Mouse (Mus musculus) kidney, postnatal 0 days (tissue): ENCODE data around the gene Gm13279. TPM values are rescaled to one million over a fixed set of nuclear protein-coding genes. Genes with fewer than 3 reads are reported as not detected.
"Not testable (repeated sequence)": the region's sequence is repeated elsewhere in the genome, so short reads cannot be mapped to it uniquely, and the experiment has no call there.

Experiments
- ATAC-seq: fragments of 200-750 bp; cut with Nextera tagmentation; replicated peaks from 2 replicates; pipeline ENCODE4 v1.8.0; 2017; ENCODE audit warnings: low read depth, moderate number of reproducible peaks, moderate TSS enrichment, moderate library complexity; ENCODE audit not compliant: low FRiP score
- DNase-seq: peaks from one replicate; pipeline ENCODE4 v3.0.0-alpha.2; 2016; ENCODE audit warnings: low spot score
- H3K27ac ChIP-seq: fragments of 300-500 bp; sonication (generic); 2 replicates; pipeline ENCODE4 v1.5.1; 2014; ENCODE audit warnings: mild to moderate bottlenecking
- H3K27me3 ChIP-seq: fragments of 300-500 bp; sonication (generic); 2 replicates; pipeline ENCODE4 v1.6.1; 2014; ENCODE audit warnings: low read length, mixed read lengths; ENCODE audit not compliant: insufficient read depth
- H3K36me3 ChIP-seq: fragments of 300-500 bp; sonication (generic); 2 replicates; pipeline ENCODE4 v1.6.1; 2014; ENCODE audit warnings: low read length, mixed read lengths; ENCODE audit not compliant: insufficient read depth
- H3K4me1 ChIP-seq: fragments of 300-500 bp; sonication (generic); replicated peaks from 2 replicates; pipeline ENCODE4 v1.6.1; 2014; ENCODE audit warnings: antibody characterized with exemption, low read length, mixed read lengths; ENCODE audit not compliant: insufficient read depth
- H3K4me2 ChIP-seq: fragments of 300-500 bp; sonication (generic); 2 replicates; pipeline ENCODE4 v1.6.1; 2014; ENCODE audit warnings: mild to moderate bottlenecking, low read length, moderate library complexity, mixed read lengths
- H3K4me3 ChIP-seq: fragments of 300-500 bp; sonication (generic); replicated peaks from 2 replicates; pipeline ENCODE4 v1.5.1; 2014; ENCODE audit warnings: low read depth, low read length
- H3K9ac ChIP-seq: fragments of 300-500 bp; sonication (generic); 2 replicates; pipeline ENCODE4 v1.6.1; 2014; ENCODE audit warnings: low read depth, low read length
- H3K9me3 ChIP-seq: fragments of 300-500 bp; sonication (generic); replicated peaks from 2 replicates; pipeline ENCODE4 v1.6.1; 2016; ENCODE audit warnings: low read length, inconsistent platforms, mixed read lengths
- CTCF ChIP-seq: IDR thresholded peaks from 2 replicates; pipeline ENCODE4 v1.5.1; 2016; ENCODE audit warnings: antibody characterized with exemption, low read depth, mild to moderate bottlenecking, moderate library complexity
- WGBS: fragments of 180-500 bp; shearing (Covaris S2); extraction: QIAGEN DNeasy Blood & Tissue Kit; methylation state at CpG from one replicate; pipeline ENCODE4 v1.1.7; 2014; 5-methylcytosine and 5-hydroxymethylcytosine counted together
- polyA plus RNA-seq: library from polyadenylated mRNA; unstranded; fragments of >200 nt; fragmentation: Nextera tagmentation; extraction: Ambion mirVana; gene quantifications from 2 replicates; pipeline ENCODE4 v1.2.1, GENCODE M21; 2015

Gm13279 gene
- polyA plus RNA-seq, 1 experiment from 2014 or later: not detected

DNA sequence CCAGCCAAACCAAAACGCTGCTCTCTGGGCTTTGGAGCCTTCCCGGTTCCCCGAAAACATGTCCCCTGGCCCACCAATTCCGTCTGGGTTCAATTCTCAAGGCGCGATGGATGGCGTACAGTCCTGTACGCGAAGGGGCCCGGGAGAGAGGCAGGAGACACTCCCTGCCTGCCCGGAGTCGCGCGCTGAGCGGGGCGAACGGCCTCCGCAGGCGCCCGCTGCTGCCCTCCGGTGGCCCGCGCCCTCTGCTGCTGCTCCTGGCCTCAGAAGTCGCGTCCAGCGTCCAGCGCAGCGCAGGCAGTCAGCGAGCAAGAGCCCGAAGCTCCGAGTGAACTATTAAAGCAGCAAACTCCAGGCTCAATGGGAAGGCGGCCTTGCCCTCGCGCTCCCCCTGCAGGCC, 8.6 kb downstream of the Gm13279 start:
- peak; percentile 39 for TF ChIP-seq CTCF
- H3K9me3 ChIP-seq, H3K9ac ChIP-seq, DNase-seq, H3K4me2 ChIP-seq, H3K4me3 ChIP-seq, H3K27me3 ChIP-seq, H3K4me1 ChIP-seq, H3K36me3 ChIP-seq, H3K27ac ChIP-seq, ATAC-seq: not testable (repeated sequence)
- WGBS: no CpG with 5 or more reads among the region's 34 CpGs

DNA sequence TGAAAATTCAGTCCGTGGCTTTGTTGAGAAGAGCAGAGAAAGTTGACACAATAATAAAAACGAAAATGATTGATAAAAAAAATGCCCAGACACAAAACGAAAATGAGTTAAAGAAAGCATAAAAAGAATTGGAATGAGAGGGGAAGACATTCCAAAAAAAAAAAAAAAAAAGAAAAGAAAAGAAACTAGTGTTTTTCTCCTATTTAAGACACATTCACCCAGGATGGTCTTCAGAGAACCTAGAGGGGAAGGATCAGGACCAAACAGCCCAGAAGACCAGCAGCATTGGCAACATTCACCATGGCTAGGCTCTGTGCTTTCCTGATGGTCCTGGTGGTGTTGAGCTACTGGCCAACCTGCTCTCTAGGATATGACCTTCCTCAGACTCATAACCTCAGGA, 18.7 kb downstream of the Gm13279 start, which contains the start of gene Ifna7:
Gene Ifna7, plus strand, starts transcription at position 301 of the 400 bp plus-strand sequence.
- Histone ChIP-seq H3K27me3 (no peaks in the 10 kb centered on the region), H3K4me3 (no peak within 1 kb of the TSS), H3K27ac (no peak within 1 kb of the TSS), H3K4me2 (no peak within 1 kb of the TSS), H3K9ac (no peak within 1 kb of the TSS), H3K4me1 (no peaks in the 10 kb centered on the region), H3K36me3 (no peaks in the 10 kb centered on the region), H3K9me3 (no peaks in the 10 kb centered on the region)
- no peak for TF ChIP-seq CTCF
- no peak for DNase-seq
- 63% methylated on average over 3 of the region's 3 CpGs for WGBS
- no peak for ATAC-seq

DNA sequence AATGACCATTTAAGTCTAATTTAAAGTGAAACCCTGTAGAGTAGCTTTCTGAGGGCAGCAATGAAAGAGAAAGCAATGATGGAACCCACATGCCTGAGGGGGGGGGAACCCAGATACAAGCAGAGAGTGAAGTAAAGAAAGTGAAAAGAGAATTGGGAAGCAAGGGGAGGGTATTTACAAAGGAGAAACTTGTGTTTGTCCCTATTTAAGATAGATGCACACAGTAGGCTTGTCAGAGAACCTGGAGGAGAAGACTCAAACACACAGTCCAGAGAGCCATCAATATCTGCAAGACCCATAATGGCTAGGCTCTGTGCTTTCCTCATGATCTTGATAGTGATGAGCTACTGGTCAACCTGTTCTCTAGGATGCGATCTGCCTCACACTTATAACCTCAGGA, 22.5 kb downstream of the Gm13279 start, which contains the start of gene Ifna11:
Gene Ifna11, plus strand, starts transcription at position 301 of the 400 bp plus-strand sequence.
- H3K9me3 ChIP-seq: no peaks in the 10 kb centered on the region
- no peak for TF ChIP-seq CTCF
- H3K36me3 ChIP-seq: no peaks in the 10 kb centered on the region
- no peak within 1 kb of the TSS for H3K9ac ChIP-seq
- DNase-seq: no peak
- 79% methylated on average over 1 of the region's 1 CpGs for WGBS
- H3K4me3 ChIP-seq: no peak within 1 kb of the TSS
- ATAC-seq: no peak
- no peaks in the 10 kb centered on the region for H3K4me1 ChIP-seq
- H3K4me2 ChIP-seq: no peak within 1 kb of the TSS
- no peaks in the 10 kb centered on the region for H3K27me3 ChIP-seq
- H3K27ac ChIP-seq: no peak within 1 kb of the TSS

DNA sequence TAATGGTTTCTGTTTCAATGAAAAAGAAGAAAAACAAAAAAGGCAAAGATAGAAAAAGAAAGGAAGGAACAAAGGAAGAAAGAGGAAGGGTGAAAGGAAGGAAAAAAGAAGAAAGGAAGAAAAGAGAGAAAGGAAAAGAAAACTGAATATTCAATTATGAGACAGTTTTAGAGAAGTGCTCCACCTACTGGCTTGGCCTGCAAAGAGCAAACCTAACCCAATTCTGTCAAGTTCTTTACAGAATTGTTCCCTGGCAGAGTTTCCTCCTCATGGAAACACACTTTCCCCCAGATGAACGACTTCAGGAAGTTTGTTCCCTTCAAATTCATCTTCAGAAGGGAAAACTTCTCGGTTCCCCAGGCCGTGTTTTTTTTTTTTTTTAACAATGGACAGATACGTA, 25.8 kb downstream of the Gm13279 start:
- no peaks in the 10 kb centered on the region for H3K4me1 ChIP-seq
- H3K4me3 ChIP-seq: no peak overlapping the region
- peak; percentile 66 for TF ChIP-seq CTCF
- H3K27me3 ChIP-seq: no peaks in the 10 kb centered on the region
- H3K9ac ChIP-seq: no peak overlapping the region
- no peak overlapping the region for H3K4me2 ChIP-seq
- no peak overlapping the region for H3K27ac ChIP-seq
- no peaks in the 10 kb centered on the region for H3K36me3 ChIP-seq
- H3K9me3 ChIP-seq: no peaks in the 10 kb centered on the region
- DNase-seq (peak; percentile 51), ATAC-seq (no peak)
- WGBS: 23% methylated on average over 4 of the region's 4 CpGs

DNA sequence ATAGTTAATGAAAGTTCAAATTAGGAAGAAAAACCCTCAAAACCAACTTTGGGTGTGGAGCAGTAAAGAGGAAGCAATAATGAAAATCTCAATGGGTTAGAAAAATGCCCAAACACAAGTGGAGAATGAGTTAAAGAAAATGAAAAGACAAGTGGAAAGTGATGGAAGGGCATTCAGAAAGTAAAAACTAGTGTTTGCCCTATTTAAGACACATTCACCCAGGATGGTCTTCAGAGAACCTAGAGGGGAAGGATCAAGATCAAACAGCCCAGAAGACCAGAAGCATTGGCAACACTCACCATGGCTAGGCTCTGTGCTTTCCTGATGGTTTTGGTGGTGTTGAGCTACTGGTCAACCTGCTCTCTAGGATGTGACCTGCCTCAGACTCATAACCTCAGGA, 29.9 kb downstream of the Gm13279 start, which contains the start of gene Ifna6:
Gene Ifna6, plus strand, starts transcription at position 301 of the 400 bp plus-strand sequence.
- H3K9me3 ChIP-seq, H3K4me2 ChIP-seq, H3K4me1 ChIP-seq, ATAC-seq, H3K4me3 ChIP-seq, H3K36me3 ChIP-seq, H3K9ac ChIP-seq, H3K27me3 ChIP-seq, DNase-seq, H3K27ac ChIP-seq: not testable (repeated sequence)

DNA sequence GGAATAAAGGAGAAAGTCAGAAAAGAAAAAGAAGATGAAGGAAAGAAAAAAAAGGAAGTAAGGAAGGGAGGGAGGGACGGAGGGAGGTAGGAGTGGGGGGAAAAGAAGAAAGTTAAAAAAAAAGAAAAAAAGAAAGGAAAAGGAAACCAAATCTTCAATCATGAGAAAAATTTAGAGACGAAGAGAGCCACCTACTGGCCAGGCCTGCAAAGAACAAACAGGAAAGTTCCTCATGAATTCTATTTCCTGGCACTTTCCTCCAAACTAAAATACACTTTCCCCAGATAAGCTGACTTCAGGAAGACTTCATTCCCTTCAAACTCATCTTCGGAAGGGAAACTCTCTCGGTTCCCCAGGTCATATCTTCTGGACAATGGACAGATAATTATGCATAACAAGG, 33.3 kb downstream of the Gm13279 start:
- whole genome bisulfite sequencing: 32% methylated on average over 4 of the region's 4 CpGs
- TF ChIP-seq CTCF: peak; percentile 64
- Histone ChIP-seq H3K9ac (no peak overlapping the region), H3K27me3 (no peaks in the 10 kb centered on the region), H3K9me3 (no peaks in the 10 kb centered on the region), H3K4me3 (no peak overlapping the region), H3K4me2 (no peak overlapping the region), H3K36me3 (no peaks in the 10 kb centered on the region), H3K4me1 (no peaks in the 10 kb centered on the region), H3K27ac (no peak overlapping the region)
- ATAC-seq (no peak), DNase-seq (peak; percentile 59)

DNA sequence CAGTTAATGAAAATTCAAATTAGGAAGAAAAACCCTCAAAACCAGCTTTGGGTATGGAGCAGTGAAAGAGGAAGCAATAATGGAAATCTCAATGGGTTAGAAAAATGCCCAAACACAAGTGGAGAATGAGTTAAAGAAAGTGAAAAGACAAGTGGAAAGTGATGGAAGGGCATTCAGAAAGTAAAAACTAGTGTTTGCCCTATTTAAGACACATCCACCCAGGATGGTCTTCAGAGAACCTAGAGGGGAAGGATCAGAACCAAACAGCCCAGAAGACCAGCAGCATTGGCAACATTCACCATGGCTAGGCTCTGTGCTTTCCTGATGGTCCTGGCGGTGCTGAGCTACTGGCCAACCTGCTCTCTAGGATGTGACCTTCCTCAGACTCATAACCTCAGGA, 38.0 kb downstream of the Gm13279 start, which contains the start of gene Ifna5:
Gene Ifna5, plus strand, starts transcription at position 301 of the 400 bp plus-strand sequence.
- not testable (repeated sequence) for H3K36me3 ChIP-seq, H3K4me3 ChIP-seq, DNase-seq, H3K27ac ChIP-seq, H3K4me1 ChIP-seq, H3K27me3 ChIP-seq, H3K9me3 ChIP-seq, ATAC-seq, H3K4me2 ChIP-seq, H3K9ac ChIP-seq
- WGBS: 64% methylated on average over 1 of the region's 1 CpGs
